Mouse (Mus musculus) spleen, postnatal 36 days (tissue): ENCODE data around the gene Rpl9.
A peak's percentile ranks its signal among the peaks of the same experiment; 100 is the strongest.

Experiments used
- DNase-seq, 2 experiments: peaks; one replicate each; pipeline ENCODE4 v3.0.0; 2022; ENCODE audit warnings: low spot score in 2 of 2, mixed read lengths in 1 of 2

Gene Rpl9

GRCm38 (mm10) chr5:65390648-65391644, at the start of gene Rpl9, which contains the start of gene Lias:
Gene Rpl9 (minus strand): TSS chr5:65391444.
Gene Lias (plus strand): TSS chr5:65391497.
- peak; percentile 95 to 97 for DNase-seq

DNA sequence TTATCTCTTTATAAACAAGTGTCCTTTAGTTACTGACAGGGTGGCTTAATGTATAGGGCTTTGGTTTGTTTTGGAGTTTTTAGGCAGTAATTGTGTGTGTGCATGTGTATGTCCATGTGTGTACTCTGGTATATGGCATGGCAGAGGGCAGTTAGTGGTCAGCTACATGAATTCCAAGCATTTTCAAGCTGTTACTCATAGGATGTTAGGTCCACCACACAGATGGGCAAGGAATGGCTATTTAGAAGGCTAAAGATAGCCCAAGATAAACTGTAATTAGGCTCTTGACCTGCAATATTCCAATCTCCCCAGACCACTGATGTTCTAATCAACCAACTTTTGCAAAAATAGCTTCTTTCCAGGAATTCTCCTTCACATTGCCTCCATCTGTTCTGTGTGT, 46.8 kb upstream of the Rpl9 start:
- no peak for DNase-seq

DNA sequence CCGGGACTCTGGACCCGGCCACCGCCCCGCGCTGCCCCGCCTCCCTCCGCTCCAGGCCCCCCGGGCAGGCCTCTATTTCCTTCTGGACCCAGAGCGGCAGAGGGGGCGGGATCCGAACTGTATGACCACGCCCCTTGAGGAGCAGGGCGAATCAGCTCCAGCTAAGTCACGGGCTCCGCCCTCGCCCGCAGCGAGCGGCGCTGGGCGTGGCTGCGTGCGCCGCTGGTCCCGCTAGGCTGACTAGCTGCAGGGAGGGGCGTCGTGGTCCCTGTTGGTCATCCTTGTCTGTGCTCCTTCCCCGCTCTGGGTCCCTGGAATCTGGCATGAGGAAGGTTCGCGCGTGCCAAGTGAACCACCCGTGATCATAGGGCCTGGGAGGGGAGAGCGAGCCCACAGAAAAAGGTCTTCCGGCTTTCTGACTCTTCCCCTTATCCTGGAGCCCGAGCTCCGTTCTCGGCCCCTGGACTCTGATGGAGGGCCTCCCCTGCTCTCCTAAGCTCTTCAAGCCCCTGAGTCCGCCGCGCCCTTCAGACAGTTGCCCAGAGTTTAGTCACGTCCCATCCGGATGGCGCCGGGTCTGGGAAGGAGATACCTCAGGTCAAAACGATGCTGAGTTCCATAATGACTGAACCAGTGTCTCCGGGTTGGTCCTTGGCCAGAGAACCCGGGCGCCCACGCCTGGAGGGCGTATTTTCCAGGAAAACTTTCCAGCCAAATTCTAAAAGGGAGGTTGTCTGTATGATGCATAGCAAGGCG, 44.7 kb upstream of the Rpl9 start, which contains the start of gene Ugdh:
Gene Ugdh, minus strand, starts transcription at position 144 of the 756 bp plus-strand sequence.
- peak; percentile 96 to 97 for DNase-seq

- no peak for DNase-seq
Measured at GRCm38 (mm10) chr5:65435363-65435805, 44.1 kb upstream of the Rpl9 start.

DNA sequence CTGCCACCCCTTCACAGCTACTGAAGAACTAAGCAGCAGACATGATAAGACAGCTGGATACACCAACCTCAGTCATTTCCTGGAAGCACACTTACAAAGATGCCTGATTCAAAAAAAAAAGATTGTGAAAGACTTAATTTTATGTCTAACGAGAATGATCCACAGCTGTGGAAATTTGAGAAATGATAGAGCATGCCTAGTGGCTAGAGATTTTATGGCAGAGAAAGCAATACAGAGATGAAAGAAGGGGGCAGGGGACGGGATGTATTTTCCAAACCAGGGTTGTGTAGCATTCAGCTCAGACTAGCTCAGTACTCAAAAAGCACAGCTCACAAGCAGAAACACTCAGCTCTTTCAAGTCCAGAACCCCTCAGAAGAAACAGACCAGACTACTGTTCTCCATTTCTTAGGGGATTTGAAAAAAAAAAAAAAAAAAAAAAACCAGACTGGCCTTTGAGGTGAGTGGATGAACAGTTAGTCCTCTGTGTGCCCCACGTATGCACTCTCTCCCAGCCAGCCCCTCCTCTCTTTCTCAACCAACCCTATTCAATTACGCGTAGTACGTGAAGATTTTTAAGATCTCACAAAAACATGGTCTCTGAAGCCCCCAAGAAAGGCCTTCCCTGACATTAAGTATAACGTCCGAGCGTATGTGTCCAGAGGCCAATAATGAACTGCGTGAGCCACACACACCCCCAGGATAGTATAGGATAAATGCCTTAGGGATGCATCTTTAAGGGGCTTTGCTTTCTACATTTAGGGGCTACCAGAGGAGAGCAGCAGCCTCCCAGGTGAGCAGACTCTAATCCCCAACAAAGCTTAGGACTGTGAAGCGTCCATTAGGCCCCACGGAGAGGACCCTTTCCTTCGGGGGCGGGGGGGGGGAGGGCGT, 43.5 kb upstream of the Rpl9 start:
- DNase-seq, result no peak

- DNase-seq, result no peak
Measured at GRCm38 (mm10) chr5:65429441-65429840, 38.2 kb upstream of the Rpl9 start.

GRCm38 (mm10) chr5:65428321-65428720, 37.1 kb upstream of the Rpl9 start:
- no peak for DNase-seq

GRCm38 (mm10) chr5:65425251-65425650, 34.0 kb upstream of the Rpl9 start:
- DNase-seq, result no peak

GRCm38 (mm10) chr5:65424215-65424614, 33.0 kb upstream of the Rpl9 start:
- DNase-seq, result no peak

GRCm38 (mm10) chr5:65422803-65423202, 31.6 kb upstream of the Rpl9 start:
- DNase-seq, result no peak

DNA sequence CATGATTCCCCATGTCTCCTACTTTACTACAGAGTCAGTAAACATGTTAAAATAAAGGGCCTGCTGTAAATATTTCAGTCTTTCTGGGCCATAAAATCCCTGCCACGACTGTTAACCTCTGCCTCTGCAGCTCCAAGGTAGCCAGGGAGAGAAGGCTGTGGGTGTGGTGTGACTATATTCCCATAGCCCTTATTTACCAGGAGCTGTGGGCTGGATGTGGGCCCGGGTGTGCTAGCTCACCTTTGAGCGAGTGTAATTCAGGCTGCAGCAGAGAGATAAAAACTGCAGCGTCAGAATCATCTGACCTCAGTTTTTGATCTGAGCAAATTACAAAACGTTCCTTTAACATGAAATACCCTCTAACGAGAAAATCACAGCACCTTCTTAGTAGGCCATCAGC, 29.6 kb upstream of the Rpl9 start:
- no peak for DNase-seq

DNA sequence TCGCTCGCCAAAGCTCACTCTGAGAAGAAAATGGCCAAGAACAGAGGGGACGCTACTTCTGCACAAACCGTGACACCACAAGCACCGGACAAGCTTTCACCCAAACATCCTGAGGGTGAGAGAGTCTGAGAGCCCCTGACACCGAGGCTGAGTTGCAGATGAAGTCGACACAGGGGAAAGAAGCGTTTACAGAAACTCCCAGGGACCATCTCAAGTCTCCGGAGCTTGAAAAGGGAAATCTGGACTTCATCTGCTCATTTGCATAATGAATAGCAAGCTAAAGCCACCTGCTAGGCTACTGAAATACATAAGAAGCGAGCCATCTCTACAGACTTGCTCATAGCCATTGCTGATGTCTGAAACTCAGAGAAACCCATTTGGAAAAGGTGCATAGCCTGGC, 27.9 kb upstream of the Rpl9 start:
- no peak for DNase-seq

- peak in 1 of 2 experiments; percentile 11 for DNase-seq
Measured at GRCm38 (mm10) chr5:65415653-65416458, 24.6 kb upstream of the Rpl9 start.

GRCm38 (mm10) chr5:65407989-65408388, 16.7 kb upstream of the Rpl9 start:
- no peak for DNase-seq

GRCm38 (mm10) chr5:65401251-65401994, 10.2 kb upstream of the Rpl9 start:
- DNase-seq, result peak; percentile 59 to 64

- no peak for DNase-seq
Measured at GRCm38 (mm10) chr5:65394425-65394824, 3.2 kb upstream of the Rpl9 start.

GRCm38 (mm10) chr5:65391753-65392152, 509 bp upstream of the Rpl9 start:
- DNase-seq, result no peak

DNA sequence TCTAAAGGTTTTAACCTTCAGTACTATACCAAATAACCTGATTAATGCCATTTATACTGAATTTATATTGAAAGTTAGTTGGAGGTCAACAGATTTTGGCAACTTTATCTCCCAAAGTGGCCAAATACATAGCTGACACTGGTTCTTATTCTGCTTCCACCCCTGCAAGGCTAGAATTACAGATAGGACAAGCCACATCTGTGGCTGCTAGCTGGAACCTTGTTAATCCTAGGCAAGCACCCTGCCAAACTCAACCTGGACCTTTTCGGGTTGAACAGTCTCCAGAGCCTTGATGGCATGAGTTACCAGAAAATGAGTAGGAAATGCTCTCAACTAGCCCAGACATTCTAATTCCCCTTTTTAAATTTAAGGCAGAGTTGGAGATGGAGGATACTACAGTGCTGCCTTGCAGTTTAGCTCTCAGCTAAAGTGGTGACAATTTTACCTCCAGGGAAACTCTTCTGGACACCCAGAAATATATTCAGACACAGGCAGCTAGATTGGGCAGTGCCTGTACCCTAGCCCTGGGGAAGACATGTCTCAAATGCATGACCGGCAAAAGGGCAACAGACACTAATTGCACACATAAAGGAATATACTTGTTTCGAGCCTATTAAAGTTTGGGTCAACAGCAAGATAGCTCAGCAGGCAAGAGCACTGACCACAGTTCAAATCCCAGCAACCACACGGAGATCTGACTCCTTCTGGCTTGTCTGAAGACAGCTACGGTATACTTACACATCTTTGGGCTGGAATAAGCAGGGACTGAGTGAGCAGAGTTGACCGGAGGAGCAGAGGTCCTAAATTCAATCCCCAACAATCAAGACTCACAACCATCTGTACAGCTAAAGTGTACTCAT, 4.0 kb downstream of the Rpl9 start:
- no peak for DNase-seq

GRCm38 (mm10) chr5:65385704-65386103, 5.5 kb downstream of the Rpl9 start:
- no peak for DNase-seq
